Mouse (Mus musculus) cortical plate, adult 2 months (tissue): ENCODE results near the gene Ifnlr1.
"Not testable (repeated sequence)": the region's sequence is repeated elsewhere in the genome, so short reads cannot be mapped to it uniquely, and the experiment has no call there.

ENCODE experiments used
- CTCF ChIP-seq: fragments of 200-500 bp; IDR thresholded peaks from 2 replicates; pipeline ENCODE4 v1.5.1; 2011; ENCODE audit warnings: mild to moderate bottlenecking, control low read depth, low read length; ENCODE audit not compliant: insufficient read depth; ENCODE audit errors: extremely low read depth
- POLR2A ChIP-seq: fragments of 200-500 bp; IDR thresholded peaks from 2 replicates; pipeline ENCODE4 v1.6.1; 2011; ENCODE audit warnings: mild to moderate bottlenecking, low read length, control low read depth; ENCODE audit not compliant: insufficient read depth; ENCODE audit errors: extremely low read depth

DNA sequence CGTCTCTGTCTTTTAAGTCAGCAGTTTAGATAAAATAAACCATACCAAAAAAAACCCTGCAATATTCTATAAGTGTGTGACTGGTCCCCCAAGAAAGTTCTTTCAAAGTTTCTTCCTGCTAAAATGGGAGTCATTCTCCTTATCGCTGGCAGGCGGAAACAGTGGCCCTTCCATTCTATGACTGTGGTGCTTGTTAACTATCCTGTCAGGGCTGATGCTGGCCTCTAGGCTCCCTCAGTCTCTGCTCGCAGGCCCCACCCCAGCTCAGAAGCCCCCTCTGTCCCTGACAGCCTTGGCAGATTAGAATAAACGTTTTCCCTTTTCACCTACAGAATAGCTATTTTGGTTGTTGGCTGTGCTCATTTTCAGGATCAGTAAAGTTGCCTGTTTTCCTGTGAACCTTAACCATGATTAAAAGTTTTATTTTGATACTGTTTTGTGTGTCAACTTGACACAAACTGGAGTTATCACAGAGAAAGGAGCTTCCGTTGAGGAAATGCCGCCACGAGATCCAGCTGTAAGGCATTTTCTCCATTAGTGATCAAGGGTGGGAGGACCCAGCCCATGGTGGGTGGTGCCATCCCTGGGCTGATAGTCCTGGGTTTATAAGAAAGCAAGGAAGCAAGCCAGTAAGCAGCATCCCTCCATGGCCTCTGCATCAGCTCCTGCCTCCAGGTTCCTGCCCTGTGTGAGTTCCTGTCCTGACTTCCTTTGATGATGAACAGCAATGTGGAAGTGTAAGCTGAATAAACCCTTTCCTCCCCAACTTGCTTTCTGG, 44.6 kb upstream of the Ifnlr1 start:
- TF ChIP-seq CTCF, POLR2A: not testable (repeated sequence)
